Mouse (Mus musculus) limb, embryonic 14.5 days (tissue): Measurements from ENCODE around the gene Tns4. TPM values are rescaled to one million over a fixed set of nuclear protein-coding genes. Genes with fewer than 3 reads are reported as not detected.

Source experiments
- ATAC-seq: fragments of 200-750 bp; cut with Nextera tagmentation; 2 replicates; pipeline ENCODE4 v1.8.0; 2017; ENCODE audit warnings: low read depth, moderate number of reproducible peaks, moderate TSS enrichment; ENCODE audit not compliant: low FRiP score
- DNase-seq: peaks from one replicate; pipeline ENCODE4 v3.0.0-alpha.2; 2015; ENCODE audit warnings: low spot score
- H3K27ac ChIP-seq: fragments of 300-500 bp; sonication (generic); replicated peaks from 2 replicates; pipeline ENCODE4 v1.5.1; 2014; ENCODE audit warnings: low read depth, mild to moderate bottlenecking, low read length, moderate library complexity, mixed read lengths
- H3K27me3 ChIP-seq: fragments of 300-500 bp; sonication (generic); 2 replicates; pipeline ENCODE4 v1.6.1; 2014; ENCODE audit warnings: low read length, mixed read lengths; ENCODE audit not compliant: control insufficient read depth, insufficient read depth
- H3K36me3 ChIP-seq: fragments of 300-500 bp; sonication (generic); 2 replicates; pipeline ENCODE4 v1.6.1; 2014; ENCODE audit warnings: mild to moderate bottlenecking, low read length, moderate library complexity, mixed read lengths; ENCODE audit not compliant: control insufficient read depth, insufficient read depth
- H3K4me1 ChIP-seq: fragments of 300-500 bp; sonication (generic); 2 replicates; pipeline ENCODE4 v1.6.1; 2014; ENCODE audit warnings: antibody characterized with exemption, low read length, mixed read lengths; ENCODE audit not compliant: control insufficient read depth, insufficient read depth
- H3K4me2 ChIP-seq: fragments of 300-500 bp; sonication (generic); replicated peaks from 2 replicates; pipeline ENCODE4 v1.6.1; 2014; ENCODE audit warnings: low read depth, mild to moderate bottlenecking, low read length, moderate library complexity; ENCODE audit not compliant: severe bottlenecking
- H3K4me3 ChIP-seq: fragments of 300-500 bp; sonication (generic); replicated peaks from 2 replicates; pipeline ENCODE4 v1.5.1; 2014; ENCODE audit warnings: low read length
- H3K9ac ChIP-seq: fragments of 300-500 bp; sonication (generic); 2 replicates; pipeline ENCODE4 v1.6.1; 2014; ENCODE audit warnings: mild to moderate bottlenecking, low read depth, low read length, moderate library complexity; ENCODE audit not compliant: severe bottlenecking
- H3K9me3 ChIP-seq: fragments of 300-500 bp; sonication (generic); 2 replicates; pipeline ENCODE4 v1.6.1; 2016; ENCODE audit warnings: low read length; ENCODE audit not compliant: control insufficient read depth
- POLR2A ChIP-seq: fragments of 200-500 bp; IDR thresholded peaks from 2 replicates; pipeline ENCODE4 v1.8.0; 2012; ENCODE audit warnings: inconsistent platforms, mild to moderate bottlenecking, moderate library complexity, borderline replicate concordance; ENCODE audit not compliant: insufficient read depth, insufficient read length; ENCODE audit errors: extremely low read depth
- WGBS: fragments of 180-500 bp; shearing (Covaris S2); extraction: QIAGEN DNeasy Blood & Tissue Kit; methylation state at CpG from one replicate; pipeline ENCODE4 v1.1.7; 2014; 5-methylcytosine and 5-hydroxymethylcytosine counted together
- polyA plus RNA-seq, 2 experiments: library from polyadenylated mRNA; depleted of rRNA in 1 of 2; stranded (reverse) in 1 of 2; unstranded in 1 of 2; fragments of >200 nt; fragmentation: Nextera tagmentation in 1 of 2; extraction: Ambion mirVana in 1 of 2; gene quantifications; 2 replicates each; pipeline versions ENCODE4 v1.2.1 to v1.2.3; 2012 to 2014

The Tns4 gene
- polyA plus RNA-seq, 2 experiments: 1.6 to 2.5 TPM

GRCm38 (mm10) chr11:99045159-99045889, 43.8 kb downstream of the Tns4 start:
- peaks cover 52% of the 10 kb centered on the region for H3K4me1 ChIP-seq

GRCm38 (mm10) chr11:99044306-99044705, 44.8 kb downstream of the Tns4 start:
- H3K4me3 ChIP-seq: peak overlapping the region; percentile 90
- TF ChIP-seq POLR2A: no peak
- ATAC-seq: no peak
- H3K4me1 ChIP-seq: peaks cover 52% of the 10 kb centered on the region
- 50% methylated on average over 5 of the region's 5 CpGs for WGBS
- H3K9me3 ChIP-seq: no peaks in the 10 kb centered on the region
- peak overlapping the region; percentile 97 for H3K4me2 ChIP-seq
- peak overlapping the region; percentile 48; the same call in 1 of the 2 replicates for H3K27ac ChIP-seq
- H3K9ac ChIP-seq: 0 out of 2 replicates have a peak overlapping the region, but pooled peaks have one; percentile 45
- DNase-seq: no peak
- no peaks in the 10 kb centered on the region for H3K27me3 ChIP-seq
- H3K36me3 ChIP-seq: peaks cover 38% of the 10 kb centered on the region

More at GRCm38 (mm10) chr11:99045159-99045889, 43.8 kb downstream of the Tns4 start:
- peaks cover 48% of the 10 kb centered on the region for H3K36me3 ChIP-seq
- peak overlapping the region; percentile 89 for H3K27ac ChIP-seq
- H3K9ac ChIP-seq: peak overlapping the region; percentile 45
- DNase-seq (no peak), ATAC-seq (no peak)
- TF ChIP-seq POLR2A: no peak
- WGBS: 64% methylated on average over 12 of the region's 12 CpGs
- H3K27me3 ChIP-seq: no peaks in the 10 kb centered on the region
- peak overlapping the region; percentile 90 for H3K4me3 ChIP-seq
- peak overlapping the region; percentile 97 for H3K4me2 ChIP-seq
- H3K9me3 ChIP-seq: no peaks in the 10 kb centered on the region

GRCm38 (mm10) chr11:99043632-99044031, 45.5 kb downstream of the Tns4 start:
- WGBS: 57% methylated on average over 6 of the region's 6 CpGs
- H3K36me3 ChIP-seq: peaks cover 32% of the 10 kb centered on the region
- H3K27me3 ChIP-seq: no peaks in the 10 kb centered on the region
- H3K4me1 ChIP-seq: peaks cover 52% of the 10 kb centered on the region
- no peak overlapping the region for H3K9ac ChIP-seq
- peak overlapping the region; percentile 97 for H3K4me2 ChIP-seq
- no peak for TF ChIP-seq POLR2A
- H3K4me3 ChIP-seq: peak overlapping the region; percentile 90
- DNase-seq (no peak), ATAC-seq (no peak)
- H3K9me3 ChIP-seq: no peaks in the 10 kb centered on the region
- H3K27ac ChIP-seq: no peak overlapping the region

- peak overlapping the region; percentile 97 for H3K4me2 ChIP-seq
- H3K36me3 ChIP-seq: peaks cover 25% of the 10 kb centered on the region
- peaks cover 48% of the 10 kb centered on the region for H3K4me1 ChIP-seq
- H3K9ac ChIP-seq: peak overlapping the region; percentile 97
- DNase-seq (peak; percentile 40), ATAC-seq (no peak)
- H3K9me3 ChIP-seq: no peaks in the 10 kb centered on the region
- H3K27ac ChIP-seq: peak overlapping the region; percentile 96
- 17% methylated on average over 12 of the region's 12 CpGs for WGBS
- H3K4me3 ChIP-seq: peak overlapping the region; percentile 90
- TF ChIP-seq POLR2A: no peak
- H3K27me3 ChIP-seq: no peaks in the 10 kb centered on the region
These were observed 46.2 kb downstream of the Tns4 start for GRCm38 (mm10) chr11:99042834-99043431.

GRCm38 (mm10) chr11:99041841-99042780, 47.0 kb downstream of the Tns4 start:
- Histone ChIP-seq H3K9ac (peak overlapping the region; percentile 97), H3K27ac (peak overlapping the region; percentile 96), H3K9me3 (no peaks in the 10 kb centered on the region), H3K36me3 (peaks cover 22% of the 10 kb centered on the region), H3K4me1 (peaks cover 40% of the 10 kb centered on the region), H3K27me3 (no peaks in the 10 kb centered on the region), H3K4me2 (peak overlapping the region; percentile 97), H3K4me3 (peak overlapping the region; percentile 90)
- ATAC-seq (no peak), DNase-seq (no peak)
- WGBS: 27% methylated on average over 16 of the region's 16 CpGs
- no peak for TF ChIP-seq POLR2A
